Mouse (Mus musculus) left cerebral cortex, adult 9 months (tissue): ENCODE results near the gene Ptbp1.
A peak's percentile ranks its signal among the peaks of the same experiment; 100 is the strongest.

Source experiments
- DNase-seq, 2 experiments: peaks; one replicate each; pipeline ENCODE4 v3.0.0; 2022; ENCODE audit warnings: low spot score in 2 of 2

Ptbp1 gene

DNA sequence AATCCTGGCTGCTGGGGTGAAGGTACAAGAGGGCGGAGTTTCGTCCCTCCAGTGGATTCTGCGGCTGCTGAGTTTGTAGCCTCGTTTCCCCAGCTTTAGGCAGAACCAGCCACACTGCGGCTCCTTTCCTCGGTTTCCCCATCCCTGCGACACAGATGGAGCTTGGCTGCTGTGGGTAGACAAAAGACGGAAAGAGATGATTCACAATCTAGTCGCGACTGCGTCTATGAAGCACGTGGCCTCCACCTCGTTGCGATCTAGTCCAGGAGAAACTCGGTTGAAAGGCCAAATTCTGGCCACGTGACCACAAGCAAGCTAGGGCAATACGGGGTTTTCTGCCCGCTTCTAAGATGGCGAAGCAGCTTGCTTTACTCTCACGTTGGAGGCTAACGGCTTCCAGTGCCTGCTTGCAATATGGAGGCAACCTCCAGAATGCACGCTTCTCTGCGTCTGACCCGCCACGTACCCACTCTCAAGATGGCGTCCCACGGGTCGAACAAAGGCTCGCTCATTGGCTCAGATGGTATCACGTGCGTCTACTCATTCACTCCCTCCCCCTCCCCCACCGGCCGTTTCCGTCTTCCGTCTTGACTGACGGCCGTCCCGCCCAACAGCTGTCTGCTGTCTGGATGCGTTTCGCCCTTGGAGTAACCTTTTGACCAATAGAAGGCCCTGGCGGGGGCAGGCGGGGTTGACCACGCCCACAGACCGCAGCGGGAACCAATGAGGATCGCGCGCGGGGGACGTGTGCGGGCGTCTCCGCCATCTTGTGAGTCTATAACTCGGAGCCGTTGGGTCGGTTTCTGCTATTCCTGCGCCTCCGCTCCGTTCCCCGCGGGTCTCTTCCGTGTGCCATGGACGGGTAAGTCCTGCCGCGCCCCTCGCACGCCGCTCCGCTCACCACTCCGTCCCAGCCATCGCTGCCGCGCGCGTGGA lies at the start of gene Ptbp1:
Ptbp1 (plus strand) TSS at position 568 of the 936 bp plus-strand sequence.
- peak; percentile 99 to 100 for DNase-seq

GRCm38 (mm10) chr10:79805636-79806035 lies 48.6 kb upstream of the Ptbp1 start:
- no peak for DNase-seq

DNA sequence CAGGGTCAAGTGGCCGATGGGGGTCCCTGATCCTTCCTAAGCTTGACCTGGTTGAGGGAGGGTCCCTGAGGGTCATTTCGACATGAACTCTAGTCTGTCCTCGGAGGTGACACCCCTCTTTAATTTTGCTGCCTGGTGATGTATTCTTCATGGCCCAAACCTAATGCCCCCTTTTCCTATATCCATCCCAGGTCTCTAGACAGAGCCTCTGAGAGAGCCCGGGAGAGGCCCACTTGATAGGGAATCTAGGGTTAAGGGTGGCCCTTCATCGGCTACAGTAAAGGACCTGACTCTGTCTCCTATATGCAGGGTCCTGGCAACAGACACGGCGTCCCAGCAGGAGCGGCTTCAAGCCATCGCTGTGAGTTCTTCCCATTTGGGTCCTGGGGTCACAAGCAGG lies 47.9 kb upstream of the Ptbp1 start:
- DNase-seq = no peak

GRCm38 (mm10) chr10:79806972-79807371 lies 47.3 kb upstream of the Ptbp1 start:
- no peak for DNase-seq

DNA sequence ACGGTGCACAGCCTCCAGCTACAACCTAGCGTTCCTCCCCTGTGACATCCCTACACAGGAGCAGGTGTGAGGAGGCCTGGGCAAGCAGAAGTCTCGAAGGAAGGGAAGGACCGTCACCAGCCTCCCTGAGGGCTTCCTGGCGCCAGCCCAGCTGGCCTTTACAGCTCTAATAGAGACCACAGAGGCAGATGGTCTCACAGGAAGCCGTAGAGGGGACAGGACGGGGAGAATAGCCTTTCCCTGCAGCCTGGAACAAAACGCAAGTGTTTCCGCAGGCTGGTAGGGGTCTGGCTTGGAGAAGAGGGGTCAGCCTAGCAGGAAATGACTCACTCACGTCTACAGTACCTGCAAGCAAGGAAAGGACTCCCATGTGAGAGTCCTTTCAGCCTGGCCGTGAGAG lies 46.4 kb upstream of the Ptbp1 start:
- DNase-seq = no peak

DNA sequence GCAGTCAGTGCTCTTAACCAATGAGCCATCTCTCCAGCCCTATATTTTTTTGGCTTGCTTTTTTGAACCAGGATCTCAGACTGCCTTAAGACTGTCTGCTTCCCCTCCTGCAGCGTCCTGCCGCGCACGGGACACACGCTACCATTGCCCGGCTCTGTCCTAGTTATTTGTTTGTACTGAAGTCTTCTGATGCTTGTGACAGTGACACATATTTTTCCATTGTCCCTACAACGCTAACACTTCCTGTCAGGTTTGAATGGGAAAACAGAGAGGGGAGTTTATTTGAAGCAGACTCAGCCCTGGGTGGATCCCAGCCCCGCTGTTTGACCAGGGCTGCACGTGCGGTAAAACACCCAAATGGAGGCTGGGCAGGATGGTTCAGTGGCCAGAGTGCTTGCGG lies 45.5 kb upstream of the Ptbp1 start:
- no peak for DNase-seq

- DNase-seq = peak in 1 of 2 experiments; percentile 90
Observed at GRCm38 (mm10) chr10:79811736-79812637, 42.2 kb upstream of the Ptbp1 start.

GRCm38 (mm10) chr10:79814271-79814842 lies 39.9 kb upstream of the Ptbp1 start:
- no peak for DNase-seq

GRCm38 (mm10) chr10:79815671-79816494 lies 38.3 kb upstream of the Ptbp1 start:
- DNase-seq = no peak

DNA sequence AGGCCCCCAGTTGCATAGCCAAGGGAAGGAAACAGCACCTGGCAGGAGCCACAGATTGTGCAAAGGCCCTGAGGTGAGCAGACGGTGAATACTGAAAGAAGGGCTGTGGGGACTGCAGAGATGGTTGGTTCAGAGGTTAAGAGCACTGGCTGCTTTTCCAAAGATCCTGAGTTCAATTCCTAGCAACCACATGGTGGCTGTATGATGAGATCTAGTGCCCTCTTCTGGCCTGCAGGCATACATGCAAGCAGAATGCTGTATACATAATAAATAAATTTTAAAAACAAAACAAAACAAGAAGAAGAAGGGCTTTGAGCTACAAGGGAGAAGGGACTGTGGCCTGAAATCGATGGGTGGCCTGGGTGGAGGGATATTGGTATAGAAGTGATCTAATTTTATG lies 37.1 kb upstream of the Ptbp1 start:
- no peak for DNase-seq

DNA sequence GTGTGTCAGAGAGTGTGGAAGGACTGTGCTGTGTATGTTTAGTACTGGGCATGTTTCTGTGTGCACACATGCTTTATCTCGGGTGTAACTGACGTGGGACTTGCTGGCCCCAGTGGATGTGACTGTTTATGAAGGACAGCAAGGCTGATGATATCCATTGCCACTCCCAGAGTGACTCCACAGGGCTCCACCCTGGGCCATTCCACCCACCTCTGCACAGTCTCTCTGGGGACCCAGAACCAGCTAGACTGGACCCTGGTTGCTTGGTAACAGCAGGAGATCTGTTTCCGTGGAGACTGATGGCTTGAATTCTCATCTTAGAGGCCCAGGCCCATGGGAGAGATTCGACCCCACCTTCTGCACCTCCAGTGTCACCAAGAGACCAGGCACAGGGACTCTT lies 36.0 kb upstream of the Ptbp1 start:
- DNase-seq = no peak

DNA sequence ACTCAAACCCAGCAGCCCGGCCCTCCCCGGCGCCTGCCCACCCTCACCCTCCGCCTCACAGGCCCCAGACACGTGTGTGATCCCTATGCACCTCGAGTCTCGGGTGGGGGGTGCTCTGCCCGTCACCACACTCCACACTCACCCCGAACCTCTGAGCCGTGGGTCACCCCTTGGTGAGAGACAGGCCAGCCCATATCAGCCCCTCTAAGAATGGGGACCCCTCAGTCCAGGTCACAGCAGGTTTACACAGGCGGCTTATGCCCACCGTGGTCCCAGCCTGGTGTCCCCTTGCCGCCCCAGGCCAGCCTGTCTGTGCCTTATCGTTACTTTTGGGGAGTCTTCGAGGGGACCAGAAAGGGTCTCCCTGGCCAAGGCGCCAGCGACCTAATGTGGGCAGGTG lies 34.6 kb upstream of the Ptbp1 start:
- no peak for DNase-seq

GRCm38 (mm10) chr10:79820277-79820676 lies 34.0 kb upstream of the Ptbp1 start:
- no peak for DNase-seq

DNA sequence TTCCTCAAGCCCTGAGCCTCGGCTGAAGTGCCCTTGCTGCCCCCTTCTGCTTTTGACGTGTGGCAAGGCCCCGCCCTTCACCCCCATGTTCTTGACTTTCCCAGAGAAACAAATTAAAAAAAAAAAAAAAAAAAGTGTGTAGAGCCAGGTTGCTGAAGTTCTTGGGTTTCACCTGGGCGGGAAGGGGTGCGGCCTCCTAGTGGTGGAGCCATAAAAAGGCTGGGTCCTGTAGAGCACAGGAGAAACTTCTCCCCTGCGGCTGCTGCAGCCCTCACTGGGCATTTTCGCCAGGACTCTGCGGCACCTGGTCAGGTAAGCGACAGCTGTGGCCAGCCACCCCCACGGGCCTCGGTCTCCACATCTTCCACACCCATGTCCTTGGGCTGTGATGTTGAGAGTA lies 33.4 kb upstream of the Ptbp1 start, which contains the start of gene Misp:
Misp (plus strand) TSS at position 208 of the 400 bp plus-strand sequence.
- DNase-seq = no peak

DNA sequence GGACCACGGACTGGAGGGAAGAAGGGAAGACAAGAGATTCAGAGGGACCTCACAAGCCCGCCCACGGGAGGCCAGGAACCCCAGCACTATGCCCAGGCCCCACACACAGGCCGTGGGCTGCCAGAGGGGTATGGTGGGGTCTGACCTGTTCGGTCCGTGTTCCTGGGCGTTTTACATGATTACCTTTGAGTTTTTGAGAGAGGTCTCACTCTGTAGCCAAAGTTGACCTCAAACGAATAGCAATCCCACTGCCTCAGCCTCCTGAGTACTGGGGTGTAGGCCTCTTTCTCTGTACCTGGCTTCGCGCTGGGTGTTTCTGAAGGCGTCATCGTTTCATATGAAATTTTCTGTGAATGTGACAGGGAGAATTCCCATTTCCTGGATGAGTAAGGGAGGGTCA lies 32.5 kb upstream of the Ptbp1 start:
- no peak for DNase-seq

DNA sequence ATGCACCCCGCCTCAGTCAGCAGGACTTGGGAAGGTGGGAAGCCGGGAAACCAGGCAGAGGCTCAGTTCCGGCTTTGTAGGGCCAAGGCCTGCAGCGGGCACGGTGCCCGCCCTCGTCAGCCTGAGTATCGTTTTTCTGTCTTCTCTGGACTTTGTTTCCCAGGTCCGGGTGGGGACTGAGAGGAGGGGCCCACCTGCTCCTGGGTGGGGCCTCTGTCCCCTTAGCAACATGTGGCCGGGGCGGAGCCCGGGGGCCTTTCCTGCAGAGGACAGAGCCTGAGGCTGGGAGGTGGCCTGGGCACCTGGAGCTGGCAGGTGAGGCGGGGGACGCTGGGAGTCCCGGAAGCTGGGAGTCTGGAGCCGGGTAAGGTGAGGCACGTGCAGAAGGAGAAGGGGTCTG lies 31.9 kb upstream of the Ptbp1 start:
- DNase-seq = no peak

DNA sequence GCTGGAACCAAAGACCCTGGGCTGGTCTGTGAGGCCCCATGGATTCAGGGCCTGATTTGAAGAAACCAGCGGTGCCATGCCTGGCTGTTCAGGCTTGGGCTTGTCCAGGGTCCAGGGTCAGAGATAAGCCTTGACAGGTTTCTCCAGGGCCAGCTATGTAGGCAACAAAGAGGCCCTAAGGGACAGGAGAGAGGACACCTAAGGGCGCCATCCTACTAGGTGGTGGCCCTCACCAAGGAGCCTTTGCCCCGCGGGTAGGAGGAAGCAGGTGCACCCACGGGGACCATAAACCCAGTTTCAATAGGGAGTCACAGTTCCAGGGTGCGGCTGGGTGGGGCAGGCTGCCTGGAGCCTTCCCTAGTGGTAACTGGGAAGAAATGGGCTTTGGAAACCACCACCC lies 31.2 kb upstream of the Ptbp1 start:
- no peak for DNase-seq

DNA sequence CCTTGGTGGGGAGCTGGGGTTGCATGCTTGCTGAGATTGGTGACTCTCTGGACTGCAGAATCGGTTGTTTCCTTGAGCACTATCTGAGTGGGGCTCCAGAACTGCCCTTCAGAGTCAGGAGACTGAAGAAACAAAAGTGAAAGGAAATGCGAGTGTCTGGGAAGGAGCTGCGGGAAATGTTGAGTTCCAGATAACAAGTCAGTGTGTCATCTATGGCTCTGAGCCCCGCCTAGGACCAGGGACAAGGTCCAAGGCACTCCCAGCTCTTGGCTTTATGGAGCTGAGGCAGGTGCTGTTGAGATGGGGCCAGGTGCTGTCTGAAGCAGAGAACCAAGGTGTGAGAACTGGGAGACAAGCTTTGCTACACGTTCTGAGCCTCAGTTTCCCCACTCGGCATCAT lies 29.8 kb upstream of the Ptbp1 start:
- no peak for DNase-seq

GRCm38 (mm10) chr10:79831583-79831982 lies 22.6 kb upstream of the Ptbp1 start:
- no peak for DNase-seq

DNA sequence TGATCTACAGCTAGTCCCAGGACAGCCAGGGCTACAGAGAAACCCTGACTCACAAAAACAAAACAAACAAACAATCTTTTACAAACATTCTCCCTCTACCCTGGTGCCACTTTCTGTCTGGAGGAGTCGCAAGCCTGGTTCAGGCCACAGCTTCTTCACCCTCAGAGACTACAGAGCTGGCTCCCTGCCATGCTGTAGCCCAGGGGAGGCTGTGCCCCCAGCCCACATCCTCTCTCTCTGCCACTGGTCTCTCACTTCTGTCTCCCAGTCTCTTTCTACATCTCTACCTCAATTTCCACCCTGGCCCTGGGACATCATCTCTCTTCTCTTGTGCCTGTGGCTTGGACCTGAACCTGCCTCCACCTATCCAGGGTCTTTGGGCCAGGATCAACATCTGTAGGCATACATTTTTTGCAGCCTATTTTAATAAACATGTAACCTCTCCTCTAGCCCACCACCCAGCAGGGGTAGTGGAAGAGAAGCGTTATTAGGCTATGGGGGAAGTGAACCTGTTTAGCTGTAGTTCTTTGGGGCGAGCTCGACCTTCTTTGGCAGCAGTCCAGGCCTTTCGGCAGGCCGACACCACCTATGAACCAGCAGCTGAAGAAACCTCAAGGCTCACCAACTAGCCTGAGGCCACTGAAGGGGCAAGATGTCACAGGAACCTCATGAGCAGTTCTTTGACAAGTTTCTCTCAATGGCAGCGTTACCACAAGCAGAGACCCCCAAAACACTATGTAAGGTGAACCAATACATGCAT lies 22.0 kb upstream of the Ptbp1 start:
- DNase-seq = no peak

GRCm38 (mm10) chr10:79832786-79833181 lies 21.4 kb upstream of the Ptbp1 start:
- DNase-seq = no peak
